Mouse (Mus musculus) CH12.LX (cell line): ENCODE data around the gene Acot12. TPM values are rescaled to one million over a fixed set of nuclear protein-coding genes. Genes with fewer than 3 reads are reported as not detected.

Source experiments
- DNase-seq: peaks from one replicate; pipeline ENCODE4 v3.0.0-alpha.2; 2013; ENCODE audit errors: extremely low read depth
- H3K27ac ChIP-seq: 2 replicates; pipeline ENCODE4 v1.5.1; 2012; ENCODE audit warnings: low read depth, mild to moderate bottlenecking, control low read depth, moderate library complexity; ENCODE audit not compliant: insufficient read depth
- H3K27me3 ChIP-seq: replicated peaks from 2 replicates; pipeline ENCODE3; 2012; ENCODE audit warnings: inconsistent platforms
- H3K36me3 ChIP-seq, 2 experiments: replicated peaks in 1 of 2; 2 replicates each; pipeline versions ENCODE3 to v1.6.1; 2012; ENCODE audit warnings: inconsistent platforms in 1 of 2, low read length in 1 of 2, mild to moderate bottlenecking in 1 of 2, mixed read lengths in 1 of 2, moderate library complexity in 1 of 2; ENCODE audit not compliant: control insufficient read depth in 1 of 2, insufficient read depth in 1 of 2
- H3K4me1 ChIP-seq, 2 experiments: 2 replicates each; pipeline ENCODE4 v1.6.1; 2012; ENCODE audit warnings: inconsistent platforms in 1 of 2, moderate library complexity in 1 of 2; ENCODE audit not compliant: insufficient read depth in 2 of 2, control insufficient read depth in 1 of 2
- H3K4me2 ChIP-seq: 2 replicates; pipeline ENCODE4 v1.6.1; 2012; ENCODE audit warnings: low read depth, mild to moderate bottlenecking, control low read depth; ENCODE audit not compliant: poor library complexity, insufficient read depth, severe bottlenecking
- H3K4me3 ChIP-seq, 3 experiments: fragments of 150-350 bp in 1 of 3; sonication (generic) in 1 of 3; replicated peaks in 1 of 3; 2 replicates each; pipeline versions ENCODE3 to v1.5.1; 2011 to 2012; ENCODE audit warnings: low read depth in 2 of 3, low read length in 2 of 3, mild to moderate bottlenecking in 2 of 3, moderate library complexity in 2 of 3, control low read depth in 1 of 3, improper control_type of control experiment in 1 of 3, inconsistent platforms in 1 of 3, mixed read lengths in 1 of 3; ENCODE audit not compliant: poor library complexity in 1 of 3
- H3K79me2 ChIP-seq: replicated peaks from 2 replicates; pipeline ENCODE4 v1.6.1; 2012; ENCODE audit warnings: mild to moderate bottlenecking, moderate library complexity; ENCODE audit not compliant: control insufficient read depth, poor library complexity, insufficient read depth, severe bottlenecking; ENCODE audit errors: extremely low read depth
- H3K9ac ChIP-seq: 2 replicates; pipeline ENCODE4 v1.6.1; 2012; ENCODE audit warnings: low read depth, mild to moderate bottlenecking, control low read depth, moderate library complexity; ENCODE audit not compliant: insufficient read depth
- H3K9me3 ChIP-seq: replicated peaks from 2 replicates; pipeline ENCODE3; 2012; ENCODE audit warnings: low read length, inconsistent platforms, mixed read lengths
- BHLHE40 ChIP-seq: IDR thresholded peaks from 2 replicates; pipeline ENCODE4 v1.6.1; 2011; ENCODE audit warnings: mild to moderate bottlenecking, low read depth, low read length, improper control_type of control experiment
- CTCF ChIP-seq, 2 experiments: IDR thresholded peaks in 1 of 2; conservative IDR thresholded peaks in 1 of 2; 2 replicates each; pipeline ENCODE4 v1.5.1; 2011 to 2012; ENCODE audit warnings: low read depth in 2 of 2, low read length in 2 of 2, improper control_type of control experiment in 1 of 2, inconsistent platforms in 1 of 2, mild to moderate bottlenecking in 1 of 2, moderate library complexity in 1 of 2
- ETS1 ChIP-seq: conservative IDR thresholded peaks from 2 replicates; pipeline ENCODE4 v1.6.1; 2012; ENCODE audit warnings: low read depth, mild to moderate bottlenecking, inconsistent platforms, low read length, improper control_type of control experiment, moderate library complexity
- MAFK ChIP-seq: IDR thresholded peaks from 2 replicates; pipeline ENCODE4 v1.6.1; 2011; ENCODE audit warnings: low read length, improper control_type of control experiment; ENCODE audit not compliant: insufficient replicate concordance
- NELFE ChIP-seq: IDR thresholded peaks from 2 replicates; pipeline ENCODE4 v1.6.1; 2011; ENCODE audit warnings: low read depth, low read length, improper control_type of control experiment
- NRF1 ChIP-seq: IDR thresholded peaks from 2 replicates; pipeline ENCODE4 v1.6.1; 2014; ENCODE audit warnings: low read depth, mild to moderate bottlenecking, inconsistent platforms, low read length, improper control_type of control experiment, moderate library complexity
- PAX5 ChIP-seq: IDR thresholded peaks from 2 replicates; pipeline ENCODE4 v1.6.1; 2012; ENCODE audit warnings: low read length, inconsistent platforms, mixed read lengths
- POLR2AphosphoS2 ChIP-seq: IDR thresholded peaks from 2 replicates; pipeline ENCODE4 v1.6.1; 2011; ENCODE audit warnings: low read depth, low read length, improper control_type of control experiment
- TCF12 ChIP-seq: IDR thresholded peaks from 2 replicates; pipeline ENCODE4 v1.6.1; 2014; ENCODE audit warnings: low read depth, mild to moderate bottlenecking, inconsistent platforms, low read length, improper control_type of control experiment
- UBTF ChIP-seq: IDR thresholded peaks from 2 replicates; pipeline ENCODE4 v1.6.1; 2012; ENCODE audit warnings: low read depth, mild to moderate bottlenecking, inconsistent platforms, low read length, improper control_type of control experiment, moderate library complexity
- USF1 ChIP-seq: IDR thresholded peaks from 2 replicates; pipeline ENCODE4 v1.6.1; 2014; ENCODE audit warnings: low read depth, mild to moderate bottlenecking, inconsistent platforms, low read length, improper control_type of control experiment
- dilution Hi-C: fragments of 300-500 bp; cut with MboI; formaldehyde crosslinking; loops from 2 replicates; pipeline ENCODE4 v1.14.3; 2020; ENCODE audit warnings: low sequenced_read_pairs; ENCODE audit not compliant: extremely low pct_unique_long_range_greater_than_20kb, extremely low pct_ligation_motif_present
- in situ Hi-C: fragments of 300-500 bp; cut with MboI; formaldehyde crosslinking; loops from 3 replicates; pipeline ENCODE4 v1.14.3; 2019; ENCODE audit warnings: low sequenced_read_pairs, low pct_ligation_motif_present, low pct_unique_long_range_greater_than_20kb, mixed read lengths
- polyA plus RNA-seq: library from polyadenylated mRNA; unstranded; fragments of >175 nt; gene quantifications from 2 replicates; pipeline ENCODE4 v1.2.1, GENCODE M21; 2012; ENCODE audit warnings: low read depth; ENCODE audit not compliant: insufficient read length
- total RNA-seq, 2 experiments: library from RNA; depleted of rRNA; stranded (reverse); fragments of 300-350 nt in 1 of 2; fragments of >200 nt in 1 of 2; gene quantifications; 2 replicates each; pipeline ENCODE4 v1.2.3; 2012 to 2014

The Acot12 gene
- total and polyA plus RNA-seq, 3 experiments, result 0.55 to 1.6 (median 0.96) TPM

GRCm38 (mm10) chr13:91759791-91760190 lies 18.5 kb downstream of the Acot12 start:
- H3K9ac ChIP-seq, result no peak overlapping the region
- TF ChIP-seq NRF1 (no peak), UBTF (no peak), TCF12 (no peak), BHLHE40 (no peak), PAX5 (no peak), USF1 (no peak), NELFE (no peak)
- H3K36me3 ChIP-seq, result no peaks in the 10 kb centered on the region
- no peak overlapping the region for H3K4me3 ChIP-seq
- H3K27ac ChIP-seq, result no peak overlapping the region
- no peaks in the 10 kb centered on the region for H3K9me3 ChIP-seq
- peaks cover 7 to 30% of the 10 kb centered on the region in 2 experiments for H3K4me1 ChIP-seq
- no peaks in the 10 kb centered on the region for H3K79me2 ChIP-seq
- H3K4me2 ChIP-seq, result no peak overlapping the region
- dilution Hi-C loops, result no loop called here
- no peaks in the 10 kb centered on the region for H3K27me3 ChIP-seq
- DNase-seq, result no peak
- in situ Hi-C loops, result loop anchor here (5.0 kb wide), 1 partner anchor 48 kb away; the partner anchor contains the start of gene Zcchc9

- Histone ChIP-seq H3K27ac (no peak overlapping the region), H3K9me3 (no peaks in the 10 kb centered on the region), H3K9ac (no peak overlapping the region), H3K79me2 (no peaks in the 10 kb centered on the region), H3K4me3 (no peak overlapping the region), H3K36me3 (no peaks in the 10 kb centered on the region), H3K4me2 (no peak overlapping the region), H3K4me1 (peaks cover 7 to 37% of the 10 kb centered on the region in 2 experiments), H3K27me3 (no peaks in the 10 kb centered on the region)
- no peak for DNase-seq
- dilution Hi-C loops (no loop called here), in situ Hi-C loops (loop anchor here (5.0 kb wide), 1 partner anchor 47 kb away; the partner anchor contains the start of gene Zcchc9)
- TF ChIP-seq POLR2AphosphoS2, result no peak
- TF ChIP-seq MAFK, result peak; percentile 60; the same call in 1 of the 2 replicates
- no peak for TF ChIP-seq TCF12
- no peak for TF ChIP-seq ETS1
- no peak for TF ChIP-seq CTCF (conservative IDR thresholded peaks at IDR 0.05 in 1 of 2, IDR thresholded peaks at IDR 0.05 in 1 of 2; ENCODE audit: low read depth in 2 of 2, low read length in 2 of 2)
Observed at GRCm38 (mm10) chr13:91760302-91761050, 19.2 kb downstream of the Acot12 start.
